Mouse (Mus musculus) left cerebral cortex, adult 8-10 months (tissue): ENCODE data around the gene Fasn. TPM values are rescaled to one million over a fixed set of nuclear protein-coding genes. Genes with fewer than 3 reads are reported as not detected.

Experiments
- DNase-seq, 2 experiments: peaks; one replicate each; pipeline ENCODE4 v3.0.0; 2022; ENCODE audit warnings: low spot score in 2 of 2
- total RNA-seq, 4 experiments: library from RNA; stranded (reverse); gene quantifications; 2 replicates each; pipeline ENCODE4 v1.2.4; 2022

The Fasn gene
- total RNA-seq, 4 experiments from 2014 or later, result 176 to 199 (median 193) TPM

GRCm38 (mm10) chr11:120828416-120828815 is 4.1 kb upstream of the Fasn start:
- DNase-seq, result no peak

GRCm38 (mm10) chr11:120826016-120826953 is 1.9 kb upstream of the Fasn start:
- no peak for DNase-seq

DNA sequence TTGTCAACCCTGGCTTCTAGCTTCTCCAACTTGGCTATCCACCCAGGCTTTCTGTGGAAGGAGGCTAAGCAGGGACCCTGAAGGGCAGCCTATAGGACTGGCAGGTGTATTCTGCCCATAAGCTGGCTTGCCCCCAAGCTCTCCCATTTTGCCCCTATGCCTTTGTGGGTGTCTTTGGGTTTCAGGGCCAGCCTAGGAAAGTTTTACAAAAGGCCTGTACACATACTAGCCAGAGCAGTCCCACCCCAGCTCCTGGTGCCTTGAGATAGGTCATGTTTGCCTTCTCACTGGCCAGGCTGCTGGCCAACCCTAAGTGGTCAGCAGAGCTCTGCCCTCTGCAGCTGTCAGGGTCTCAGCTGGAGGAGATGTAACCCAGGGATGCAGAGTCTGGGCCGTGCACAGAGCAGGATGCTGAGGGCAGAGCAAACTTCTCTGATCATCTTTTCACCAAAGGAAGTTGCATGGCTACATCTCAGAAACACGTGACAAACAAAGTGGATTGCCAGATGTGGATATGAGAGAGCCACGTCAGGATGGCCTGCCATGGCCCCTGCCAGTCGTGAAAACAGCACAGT is 1.0 kb upstream of the Fasn start:
- DNase-seq, result no peak

DNA sequence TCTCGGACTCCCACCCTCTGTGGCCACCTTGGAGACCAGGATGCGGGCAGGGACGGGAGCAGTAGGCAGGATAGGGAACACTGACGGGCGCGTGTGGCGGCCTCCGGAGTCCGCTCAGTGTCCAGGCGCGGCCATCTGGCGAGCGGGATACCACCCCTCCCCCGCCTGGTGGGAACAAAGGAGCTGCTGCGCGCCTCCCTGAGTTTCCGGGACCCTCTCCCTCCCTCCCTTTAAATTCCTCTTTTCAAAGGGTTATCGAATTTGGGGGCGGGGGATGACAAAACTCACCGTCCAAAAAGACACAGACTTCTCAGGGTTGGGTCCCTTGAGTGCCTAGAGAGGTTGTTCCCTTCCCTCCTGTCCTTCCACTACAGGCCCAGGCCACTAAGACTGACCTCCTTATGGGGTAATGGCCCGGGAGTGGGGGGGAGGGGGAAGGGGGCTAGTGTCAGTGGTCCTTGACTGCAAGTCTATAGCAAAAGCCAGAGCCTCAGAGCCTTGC is 491 bp upstream of the Fasn start:
- no peak for DNase-seq

DNA sequence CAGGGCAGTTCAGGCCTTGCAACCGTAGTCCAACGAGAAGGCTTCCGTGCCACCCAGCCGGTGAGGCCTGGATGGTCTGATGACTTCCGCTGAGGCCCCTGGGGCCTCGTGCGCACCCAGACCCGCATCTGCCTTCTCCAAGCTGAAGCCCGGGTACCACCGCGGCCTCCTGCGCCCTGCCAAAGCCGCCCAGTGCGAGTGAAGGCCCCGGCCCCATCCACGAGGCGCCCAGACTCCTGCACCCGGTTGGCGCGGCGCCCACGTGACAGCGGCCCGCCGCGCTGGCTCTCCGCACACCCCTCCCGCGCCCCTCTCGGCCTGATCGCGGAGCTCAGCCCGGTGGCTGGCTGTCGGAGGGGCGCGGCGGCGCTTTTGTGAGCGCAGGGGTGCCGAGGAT is 798 bp downstream of the Fasn start:
- DNase-seq, result peak in 1 of 2 experiments; percentile 59

GRCm38 (mm10) chr11:120822831-120823550 is 1.4 kb downstream of the Fasn start:
- no peak for DNase-seq

GRCm38 (mm10) chr11:120822321-120822720 is 2.0 kb downstream of the Fasn start:
- DNase-seq, result no peak

DNA sequence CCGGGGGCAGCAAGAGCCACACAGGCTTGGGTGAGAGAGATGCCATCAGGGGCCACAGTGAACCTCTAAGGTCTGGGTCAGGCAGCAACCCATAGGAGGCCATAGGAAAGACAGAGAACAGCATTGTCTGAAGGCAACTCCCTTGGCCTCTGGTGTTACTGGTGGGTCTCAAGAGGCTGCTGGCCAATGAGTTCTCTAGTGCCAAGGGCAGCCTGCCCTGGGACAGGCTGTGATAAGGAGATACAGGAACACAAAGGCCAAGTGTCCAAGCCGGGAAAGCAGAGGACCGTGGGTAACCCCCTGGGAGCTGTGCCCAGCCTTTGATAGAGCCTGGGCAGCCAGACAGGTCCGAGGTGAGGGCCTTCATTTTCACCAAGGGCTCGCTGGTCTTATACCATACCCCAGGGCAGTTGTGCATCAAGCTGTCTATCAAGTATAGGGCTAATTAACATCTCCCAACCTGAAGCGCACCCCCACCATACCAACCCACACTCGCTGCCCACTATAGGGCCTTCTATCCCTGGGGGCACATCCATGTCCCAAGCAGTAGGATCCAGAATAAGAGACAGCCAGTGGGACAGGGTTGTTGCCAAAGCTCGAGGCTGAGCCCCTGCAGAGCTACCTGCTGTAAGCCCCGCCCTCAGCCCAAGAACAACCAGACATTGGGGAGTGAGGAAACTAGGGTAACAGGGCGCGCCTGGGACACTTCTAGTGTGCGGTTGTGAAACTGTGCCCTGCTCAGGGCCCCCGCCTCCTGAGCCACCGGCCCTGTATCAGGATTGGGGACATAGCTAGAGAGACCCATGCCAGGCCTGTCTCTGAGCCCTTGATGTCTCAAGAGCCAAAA is 3.0 kb downstream of the Fasn start:
- DNase-seq, result no peak

DNA sequence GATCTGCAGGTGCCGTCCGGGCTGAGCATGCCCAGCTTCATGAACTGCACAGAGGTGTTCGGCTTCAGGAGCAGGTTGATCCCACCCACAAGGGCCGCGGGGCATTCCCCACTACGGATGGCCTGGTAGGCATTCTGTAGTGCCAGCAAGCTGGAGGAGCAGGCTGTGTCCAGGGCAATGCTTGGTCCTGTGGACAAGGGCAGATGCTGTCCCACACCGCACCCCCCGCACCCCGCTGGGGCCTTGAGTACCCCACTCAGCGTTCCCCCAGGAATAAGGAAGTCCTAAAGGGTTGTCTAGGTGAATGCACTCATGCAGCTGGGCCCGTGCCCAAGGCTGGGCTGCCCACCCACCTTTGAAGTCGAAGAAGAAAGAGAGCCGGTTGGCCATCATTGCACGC is 3.8 kb downstream of the Fasn start:
- no peak for DNase-seq

GRCm38 (mm10) chr11:120819556-120819955 is 4.8 kb downstream of the Fasn start:
- DNase-seq, result no peak

- no peak for DNase-seq
These were observed 6.1 kb downstream of the Fasn start for GRCm38 (mm10) chr11:120818251-120818650.

DNA sequence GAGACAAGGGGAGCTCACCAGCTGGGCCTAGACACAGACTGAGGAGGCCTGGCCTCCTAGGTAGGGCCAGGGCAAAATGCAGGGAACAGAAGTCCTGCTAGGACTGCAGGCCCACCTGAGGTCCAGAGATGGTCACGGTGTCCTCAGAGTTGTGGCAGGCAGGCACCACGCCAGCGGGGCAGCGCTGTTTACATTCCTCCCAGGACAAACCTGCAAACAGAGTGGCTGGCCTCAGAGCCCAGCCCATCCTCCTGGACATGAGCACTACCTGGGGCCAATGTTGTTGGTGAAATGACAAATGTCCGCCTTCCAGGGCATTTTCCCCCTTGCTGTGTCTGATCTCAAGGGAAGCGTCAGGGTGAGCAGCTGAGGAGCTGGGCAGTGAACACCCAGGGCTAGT is 7.0 kb downstream of the Fasn start:
- no peak for DNase-seq

DNA sequence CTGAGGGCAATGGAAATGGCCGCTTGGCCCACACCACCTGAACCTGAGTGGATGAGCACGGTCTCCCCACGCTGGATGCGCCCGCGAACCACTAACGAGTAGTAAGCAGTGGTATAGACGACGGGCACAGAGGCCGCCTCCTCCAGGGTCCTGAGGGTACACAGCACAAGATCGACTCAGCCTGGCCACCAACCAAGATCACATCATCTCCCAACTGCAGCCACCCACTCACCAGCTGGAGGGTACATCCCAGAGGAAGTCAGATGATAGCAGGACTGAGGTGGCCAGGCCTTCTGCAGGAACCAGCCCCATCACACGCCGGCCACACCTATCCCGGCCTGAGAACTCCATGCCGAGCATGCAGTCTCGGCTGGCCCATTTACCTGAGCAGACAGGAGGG is 12.3 kb downstream of the Fasn start:
- no peak for DNase-seq

- DNase-seq, result no peak
These were observed 16.3 kb downstream of the Fasn start for GRCm38 (mm10) chr11:120808010-120808409.

DNA sequence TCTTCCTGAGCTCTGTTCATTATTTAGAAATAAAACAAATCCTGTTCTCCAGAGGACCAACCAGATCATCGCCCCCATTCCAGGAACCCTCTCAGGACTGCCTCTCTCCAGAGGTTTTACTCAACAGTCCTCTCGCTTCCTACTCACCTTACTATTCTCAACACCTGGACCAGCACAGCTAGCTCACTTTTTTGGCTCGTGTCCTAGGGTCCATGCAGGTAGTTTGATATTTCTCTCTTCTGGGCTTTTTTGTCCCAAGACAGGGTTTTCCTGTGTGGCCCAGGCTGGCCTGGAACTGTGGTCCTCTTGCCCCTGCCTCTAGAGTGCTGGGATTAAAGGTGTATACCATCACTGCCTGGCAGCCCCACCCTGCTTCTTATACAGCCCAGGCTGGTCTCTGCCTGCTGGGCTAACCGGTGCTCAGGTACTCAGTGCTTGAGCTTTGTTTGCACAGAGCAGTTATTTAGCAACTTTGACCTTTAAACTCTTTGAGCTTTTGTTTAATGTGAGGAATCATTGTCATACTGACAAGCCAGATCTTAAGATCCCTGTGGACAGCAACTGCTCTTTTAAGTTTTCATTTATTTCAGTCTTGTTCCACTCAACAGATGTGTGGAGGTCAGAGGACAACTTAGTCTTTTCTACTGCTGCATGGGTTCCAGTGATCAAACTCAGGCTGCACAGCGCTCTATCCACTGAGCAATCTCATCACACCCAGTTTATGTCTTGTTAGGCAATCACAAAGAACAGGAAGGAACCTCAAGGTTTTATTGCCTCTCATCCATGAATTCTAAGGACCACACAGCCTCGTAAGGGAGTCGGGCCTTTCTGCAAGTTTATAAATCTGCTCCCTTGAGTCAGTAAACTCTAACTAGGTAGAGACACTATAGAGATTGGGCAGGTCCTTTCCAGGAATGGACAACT is 18.7 kb downstream of the Fasn start:
- no peak for DNase-seq

GRCm38 (mm10) chr11:120804769-120805168 is 19.6 kb downstream of the Fasn start:
- DNase-seq, result no peak

- no peak for DNase-seq
These were observed 20.1 kb downstream of the Fasn start for GRCm38 (mm10) chr11:120804274-120804673.

DNA sequence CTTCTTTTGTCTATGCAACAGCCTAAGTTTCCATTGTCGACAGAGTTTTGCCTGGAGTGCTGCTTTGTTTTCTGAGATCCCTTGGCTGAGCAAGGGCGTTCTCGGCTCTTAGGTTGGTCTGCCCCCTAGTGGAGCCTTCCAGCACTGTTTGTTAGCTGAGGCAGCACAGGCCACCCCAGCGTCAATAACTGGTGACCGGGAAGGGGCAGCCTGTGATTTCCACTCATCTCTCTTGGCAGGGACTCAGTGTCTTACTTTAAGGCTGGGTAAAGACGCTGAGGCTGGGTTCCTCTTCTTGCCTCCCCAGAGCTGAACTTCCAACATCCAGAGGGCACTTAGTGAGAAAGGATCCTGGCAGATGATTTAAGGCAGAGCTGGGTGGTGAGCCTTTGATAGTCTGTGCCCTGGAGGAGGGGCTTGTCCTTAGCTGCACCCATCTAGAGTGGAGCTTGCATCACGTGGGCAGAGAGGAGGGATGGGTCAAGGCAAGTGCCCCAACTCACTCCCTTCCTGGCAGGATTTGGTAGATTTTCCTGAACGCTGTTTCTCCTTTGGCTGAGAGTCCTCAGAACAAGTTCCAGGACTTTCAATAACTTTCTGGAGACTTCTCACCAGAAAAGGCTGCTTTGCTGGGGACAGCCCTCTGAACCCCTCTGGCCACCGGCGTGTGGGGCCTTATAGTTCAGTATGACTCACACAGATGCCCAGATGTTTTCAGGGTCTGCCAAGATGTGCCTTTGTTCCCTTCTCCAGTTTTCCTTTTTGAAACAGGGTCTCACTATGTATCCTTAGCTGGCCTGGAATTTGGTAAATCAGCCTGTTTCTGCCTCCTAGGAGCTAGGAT is 24.1 kb downstream of the Fasn start:
- DNase-seq, result peak in 1 of 2 experiments; percentile 72

- no peak for DNase-seq
These were observed 24.9 kb downstream of the Fasn start for GRCm38 (mm10) chr11:120799316-120799890.
